ENCODE assay signal across 27 mouse cellular contexts in genomic region chr17:51880895-51881622, GRCm38 (mm10). TPM values are rescaled to one million over a fixed set of nuclear protein-coding genes. Genes with fewer than 3 reads are reported as not detected.
A peak's percentile ranks its signal among the peaks of the same experiment; 100 is the strongest.
DNase-seq lines count a peak whose midpoint lies in the region; ATAC-seq and TF ChIP-seq lines count a peak whose summit lies in the region.
"Had no signal": no experiment of that assay in that cellular context is flagged by ENCODE, and none has a peak within 500 bp of the region (broad histone marks: within the 10 kb centered on the region; RNA-seq: fewer than 3 reads in every experiment).

No protein-coding gene starts in this region.

- no peaks in the 10 kb centered on the region for H3K27me3 ChIP-seq in midbrain, embryonic 12.5 days
- no peaks in the 10 kb centered on the region for H3K27me3 ChIP-seq in midbrain, embryonic 13.5 days
- no peaks in the 10 kb centered on the region for H3K27me3 ChIP-seq in ES-Bruce4 (ENCODE audit: control insufficient read depth, insufficient read depth, low read length, poor library complexity, severe bottlenecking)
- H3K27me3 ChIP-seq in forebrain, embryonic 10.5 days (ENCODE audit: poor library complexity, severe bottlenecking): no peaks in the 10 kb centered on the region
- H3K27me3 ChIP-seq: embryonic facial prominence, embryonic 12.5 days; forebrain, embryonic 15.5 days; limb, embryonic 13.5 days; lung, embryonic 15.5 days; neural tube, embryonic 15.5 days had no signal

- H3K4me2 ChIP-seq in midbrain, embryonic 12.5 days (replicated peaks): no peak overlapping the region
- H3K4me2 ChIP-seq in midbrain, embryonic 13.5 days (replicated peaks): no peak overlapping the region
- H3K4me2 ChIP-seq: embryonic facial prominence, embryonic 12.5 days; forebrain, embryonic 15.5 days; heart, embryonic 12.5 days; limb, embryonic 13.5 days; liver, embryonic 11.5 days; lung, embryonic 15.5 days; neural tube, embryonic 15.5 days had no signal

- no peaks in the 10 kb centered on the region for H3K36me3 ChIP-seq in midbrain, embryonic 12.5 days
- no peaks in the 10 kb centered on the region for H3K36me3 ChIP-seq in midbrain, embryonic 13.5 days
- no peaks in the 10 kb centered on the region for H3K36me3 ChIP-seq in ES-Bruce4 (ENCODE audit: control insufficient read depth, insufficient read depth, low read length, poor library complexity, severe bottlenecking)
- no peaks in the 10 kb centered on the region for H3K36me3 ChIP-seq in forebrain, embryonic 10.5 days (replicated peaks)
- H3K36me3 ChIP-seq: embryonic facial prominence, embryonic 12.5 days; forebrain, embryonic 15.5 days; heart, embryonic 12.5 days; limb, embryonic 13.5 days; lung, embryonic 15.5 days; midbrain, embryonic 10.5 days; neural tube, embryonic 15.5 days had no signal

- no peaks in the 10 kb centered on the region for H3K9me3 ChIP-seq in midbrain, embryonic 12.5 days
- H3K9me3 ChIP-seq in midbrain, embryonic 13.5 days: no peaks in the 10 kb centered on the region
- H3K9me3 ChIP-seq in ES-Bruce4 (replicated peaks; ENCODE audit: control insufficient read depth, insufficient read depth, low read length, poor library complexity, severe bottlenecking): peaks cover 4% of the 10 kb centered on the region; the same call in 1 of the 2 replicates
- no peaks in the 10 kb centered on the region for H3K9me3 ChIP-seq in forebrain, embryonic 10.5 days
- H3K9me3 ChIP-seq: embryonic facial prominence, embryonic 12.5 days; forebrain, embryonic 15.5 days; heart, embryonic 12.5 days; limb, embryonic 13.5 days; lung, embryonic 15.5 days; midbrain, embryonic 10.5 days; neural tube, embryonic 15.5 days had no signal

- no peak for TF ChIP-seq POLR2A in ES-Bruce4 (IDR thresholded peaks at IDR 0.05; ENCODE audit: insufficient read depth, low read length)

- peaks cover 4% of the 10 kb centered on the region; the same call in 1 of the 2 replicates for H3K4me1 ChIP-seq in midbrain, embryonic 12.5 days
- peaks cover 4% of the 10 kb centered on the region for H3K4me1 ChIP-seq in midbrain, embryonic 13.5 days (replicated peaks)
- H3K4me1 ChIP-seq in ES-Bruce4 (ENCODE audit: control insufficient read depth, insufficient read depth, low read length): peaks cover 2% of the 10 kb centered on the region
- peaks cover 10% of the 10 kb centered on the region for H3K4me1 ChIP-seq in forebrain, embryonic 10.5 days
- H3K4me1 ChIP-seq: embryonic facial prominence, embryonic 12.5 days; forebrain, embryonic 15.5 days; limb, embryonic 13.5 days; lung, embryonic 15.5 days; neural tube, embryonic 15.5 days had no signal

- peak; percentile 19 for DNase-seq in embryo, embryonic 11 days
- no peak for DNase-seq in embryo, embryonic 10.5 days (ENCODE audit: low spot score)
- peak; percentile 22 for DNase-seq in ZHBTc4 (ENCODE audit: low read depth, low spot score)
- no peak for DNase-seq in forebrain, embryonic 10.5 days (ENCODE audit: extremely low spot score, low spot score)
- DNase-seq: adrenal gland, postnatal 14 days; cerebellum, adult 11 months; cerebellum, adult 9-10 months; cerebellum, postnatal 36 days; gastrocnemius, postnatal 25 days; heart, adult 18-20 months; kidney, adult 8-10 months; kidney, postnatal 4 days; retina, postnatal 1 day; right cerebral cortex, postnatal 14 days had no signal

- ATAC-seq in midbrain, embryonic 12.5 days (ENCODE audit: low FRiP score, low read depth): peak; percentile 48; the same call in 1 of the 2 replicates
- ATAC-seq in midbrain, embryonic 13.5 days: no peak
- ATAC-seq: forebrain, embryonic 15.5 days; intestine, embryonic 16.5 days had no signal

- no peak for TF ChIP-seq CTCF in ES-Bruce4 (IDR thresholded peaks at IDR 0.05; ENCODE audit: low read depth, low read length)

- H3K27ac ChIP-seq in midbrain, embryonic 12.5 days (replicated peaks): no peak overlapping the region
- H3K27ac ChIP-seq in midbrain, embryonic 13.5 days: no peak overlapping the region
- H3K27ac ChIP-seq in ES-Bruce4 (ENCODE audit: insufficient read depth, low read length): no peak overlapping the region
- H3K27ac ChIP-seq in forebrain, embryonic 10.5 days: no peak overlapping the region
- H3K27ac ChIP-seq: embryonic facial prominence, embryonic 12.5 days; forebrain, embryonic 15.5 days; kidney, postnatal 0 days; limb, embryonic 13.5 days; lung, embryonic 15.5 days; midbrain, embryonic 10.5 days; neural tube, embryonic 15.5 days had no signal

- peak; percentile 48; the same call in 1 of the 2 replicates for TF ChIP-seq EP300 in ES-Bruce4 (IDR thresholded peaks at IDR 0.05; ENCODE audit: insufficient read depth, low read depth, low read length)

- H3K4me3 ChIP-seq in midbrain, embryonic 12.5 days: no peak overlapping the region
- no peak overlapping the region for H3K4me3 ChIP-seq in midbrain, embryonic 13.5 days (replicated peaks)
- H3K4me3 ChIP-seq in ES-Bruce4 (ENCODE audit: low read depth, low read length): no peak overlapping the region
- no peak overlapping the region for H3K4me3 ChIP-seq in forebrain, embryonic 10.5 days
- H3K4me3 ChIP-seq: embryonic facial prominence, embryonic 12.5 days; forebrain, embryonic 15.5 days; heart, embryonic 12.5 days; limb, embryonic 13.5 days; lung, embryonic 15.5 days; midbrain, embryonic 10.5 days; neural tube, embryonic 15.5 days had no signal

- no peak overlapping the region for H3K9ac ChIP-seq in midbrain, embryonic 12.5 days (replicated peaks)
- H3K9ac ChIP-seq in midbrain, embryonic 13.5 days (replicated peaks): no peak overlapping the region
- H3K9ac ChIP-seq in ES-Bruce4 (ENCODE audit: low read depth, poor library complexity, severe bottlenecking): no peak overlapping the region
- H3K9ac ChIP-seq: embryonic facial prominence, embryonic 12.5 days; forebrain, embryonic 15.5 days; heart, embryonic 12.5 days; limb, embryonic 13.5 days; lung, embryonic 15.5 days; neural tube, embryonic 15.5 days had no signal

- WGBS in midbrain, embryonic 12.5 days: 32% methylated on average over 8 of the region's 8 CpGs
- WGBS in midbrain, embryonic 13.5 days: 30% methylated on average over 8 of the region's 8 CpGs
- 75% methylated on average over 8 of the region's 8 CpGs for WGBS in forebrain, embryonic 10.5 days

RNA-seq across cellular contexts. Expression of gene Satb1, which starts 48.0 kb away (rescaled TPM):
- polyA plus RNA-seq in midbrain, embryonic 12.5 days (2016; fragmentation: Nextera tagmentation; extraction: Ambion mirVana): 35.9 and 38.8 TPM in 2 replicates
- 28.3 and 30.1 TPM in 2 replicates for polyA plus RNA-seq in midbrain, embryonic 13.5 days (2015; fragmentation: Nextera tagmentation; extraction: Ambion mirVana)
- 13.4 and 13.8 TPM in 2 replicates for polyA plus RNA-seq in ES-Bruce4 (2011; ENCODE audit: insufficient read depth, insufficient read length, low read depth, missing spikeins)
- polyA plus RNA-seq in forebrain, embryonic 10.5 days (2016; fragmentation: Nextera tagmentation; extraction: Ambion mirVana): 17.9 and 19.7 TPM in 2 replicates

Comparison
In these comparisons a context has a peak if more than half of its experiments do, and no peak if none do; other contexts are left out.
1. DNase-seq: peak in embryo, embryonic 11 days (single experiment) and ZHBTc4 (single experiment); none in embryo, embryonic 10.5 days (single experiment) and forebrain, embryonic 10.5 days (single experiment).